Mouse (Mus musculus) cortical plate, adult 2 months (tissue): ENCODE results near the gene Hexim1. TPM values are rescaled to one million over a fixed set of nuclear protein-coding genes. Genes with fewer than 3 reads are reported as not detected.

Experiments
- H3K27ac ChIP-seq: fragments of 200-500 bp; 2 replicates; pipeline ENCODE4 v1.5.1; 2012; ENCODE audit warnings: low read length, control low read depth, inconsistent platforms; ENCODE audit not compliant: insufficient read depth
- H3K4me1 ChIP-seq: fragments of 200-500 bp; 2 replicates; pipeline ENCODE4 v1.6.1; 2011; ENCODE audit warnings: low read length; ENCODE audit not compliant: control insufficient read depth, insufficient read depth
- H3K4me3 ChIP-seq: fragments of 200-500 bp; 2 replicates; pipeline ENCODE4 v1.5.1; 2011; ENCODE audit warnings: mild to moderate bottlenecking, low read length, control low read depth; ENCODE audit not compliant: insufficient read depth
- CTCF ChIP-seq: fragments of 200-500 bp; IDR thresholded peaks from 2 replicates; pipeline ENCODE4 v1.5.1; 2011; ENCODE audit warnings: mild to moderate bottlenecking, control low read depth, low read length; ENCODE audit not compliant: insufficient read depth; ENCODE audit errors: extremely low read depth
- POLR2A ChIP-seq: fragments of 200-500 bp; IDR thresholded peaks from 2 replicates; pipeline ENCODE4 v1.6.1; 2011; ENCODE audit warnings: mild to moderate bottlenecking, low read length, control low read depth; ENCODE audit not compliant: insufficient read depth; ENCODE audit errors: extremely low read depth
- polyA plus RNA-seq: library from polyadenylated mRNA; depleted of rRNA; stranded (reverse); fragments of >200 nt; gene quantifications from 2 replicates; pipeline ENCODE4 v1.2.3, GENCODE M21; 2012

Hexim1 gene
- polyA plus RNA-seq, 1 experiment: 22.9 TPM

- TF ChIP-seq CTCF (no peak), POLR2A (no peak)
- Histone ChIP-seq H3K4me1 (no peaks in the 10 kb centered on the region), H3K27ac (no peak overlapping the region), H3K4me3 (no peak overlapping the region)
Observed at GRCm38 (mm10) chr11:103096979-103097894, 18.8 kb upstream of the Hexim1 start.

GRCm38 (mm10) chr11:103098531-103099190, 17.4 kb upstream of the Hexim1 start:
- Histone ChIP-seq H3K4me3 (no peak overlapping the region), H3K27ac (no peak overlapping the region), H3K4me1 (no peaks in the 10 kb centered on the region)
- no peak for TF ChIP-seq CTCF
- TF ChIP-seq POLR2A: no peak

GRCm38 (mm10) chr11:103099352-103099940, 16.6 kb upstream of the Hexim1 start:
- TF ChIP-seq CTCF: no peak
- TF ChIP-seq POLR2A: no peak
- Histone ChIP-seq H3K4me3 (no peak overlapping the region), H3K27ac (no peak overlapping the region)

GRCm38 (mm10) chr11:103100361-103100760, 15.7 kb upstream of the Hexim1 start:
- H3K27ac ChIP-seq: no peak overlapping the region
- TF ChIP-seq CTCF (no peak), POLR2A (no peak)
- H3K4me1 ChIP-seq: no peaks in the 10 kb centered on the region
- H3K4me3 ChIP-seq: no peak overlapping the region

More at GRCm38 (mm10) chr11:103099352-103099940, 16.6 kb upstream of the Hexim1 start:
- no peaks in the 10 kb centered on the region for H3K4me1 ChIP-seq

- peak within 1 kb of the TSS; percentile 75 for H3K4me3 ChIP-seq
- H3K4me1 ChIP-seq: no peaks in the 10 kb centered on the region
- TF ChIP-seq POLR2A (peak; percentile 83), CTCF (no peak)
- peak within 1 kb of the TSS; percentile 24; the same call in 1 of the 2 replicates for H3K27ac ChIP-seq
Observed at GRCm38 (mm10) chr11:103101481-103101865, 14.6 kb upstream of the Hexim1 start, which contains the start of the genes Plcd3 and Acbd4. Gene Plcd3 (minus strand): TSS chr11:103101658. Gene Acbd4 (plus strand): TSS chr11:103101682.

GRCm38 (mm10) chr11:103101866-103102501, 14.0 kb upstream of the Hexim1 start:
- Histone ChIP-seq H3K27ac (peak overlapping the region; percentile 24; the same call in 1 of the 2 replicates), H3K4me3 (peak overlapping the region; percentile 75), H3K4me1 (no peaks in the 10 kb centered on the region)
- TF ChIP-seq CTCF (no peak), POLR2A (peak; percentile 30; the same call in 1 of the 2 replicates)

GRCm38 (mm10) chr11:103102725-103103349, 13.2 kb upstream of the Hexim1 start:
- TF ChIP-seq CTCF (peak; percentile 100), POLR2A (peak; percentile 30; the same call in 1 of the 2 replicates)
- Histone ChIP-seq H3K4me3 (peak overlapping the region; percentile 75), H3K4me1 (no peaks in the 10 kb centered on the region), H3K27ac (no peak overlapping the region)

- Histone ChIP-seq H3K27ac (no peak overlapping the region), H3K4me1 (no peaks in the 10 kb centered on the region), H3K4me3 (peak overlapping the region; percentile 75)
- TF ChIP-seq POLR2A: no peak
- no peak for TF ChIP-seq CTCF
Observed at GRCm38 (mm10) chr11:103103621-103104020, 12.4 kb upstream of the Hexim1 start.

- Histone ChIP-seq H3K4me1 (no peaks in the 10 kb centered on the region), H3K4me3 (no peak overlapping the region), H3K27ac (no peak overlapping the region)
- TF ChIP-seq CTCF (no peak), POLR2A (no peak)
Observed at GRCm38 (mm10) chr11:103104469-103104868, 11.6 kb upstream of the Hexim1 start.
